Mouse (Mus musculus): ENCODE measurements around the gene 6820408C15Rik.

GRCm38 (mm10) chr2:152376345-152376741 is 39.0 kb upstream of the 6820408C15Rik start, which contains the start of gene Nrsn2:
- no peak for TF ChIP-seq CTCF (IDR thresholded peaks at IDR 0.05; ENCODE audit: insufficient read depth, low read length)
- no peak for TF ChIP-seq POLR2A (IDR thresholded peaks at IDR 0.05; ENCODE audit: borderline replicate concordance, extremely low read depth, low read depth, low read length)

Measured in lung, adult 2 months (tissue).